Mouse (Mus musculus) midbrain, embryonic 11.5 days (tissue): ENCODE measurements at regions not wholly inside any gene's neighbourhood (a gene's known extent, or its start where the extent isn't known, plus 50 kb on each side); places are given as distances from the start of the nearest gene placed in this dataset.

Experiments used
- ATAC-seq: fragments of 200-750 bp; cut with Nextera tagmentation; 2 replicates; pipeline ENCODE4 v1.8.0; 2017; ENCODE audit warnings: moderate TSS enrichment, moderate library complexity; ENCODE audit not compliant: low FRiP score
- DNase-seq: peaks from one replicate; pipeline ENCODE4 v3.0.0; 2015; ENCODE audit warnings: low spot score; ENCODE audit errors: missing footprints
- H3K27ac ChIP-seq: fragments of 300-500 bp; sonication (generic); 2 replicates; pipeline ENCODE4 v1.5.1; 2014; ENCODE audit warnings: low read depth, low read length
- H3K27me3 ChIP-seq: fragments of 300-500 bp; sonication (generic); 2 replicates; pipeline ENCODE4 v1.6.1; 2014; ENCODE audit warnings: mild to moderate bottlenecking, low read length, moderate library complexity, mixed read lengths; ENCODE audit not compliant: control insufficient read depth, insufficient read depth
- H3K36me3 ChIP-seq: fragments of 300-500 bp; sonication (generic); 2 replicates; pipeline ENCODE4 v1.6.1; 2014; ENCODE audit warnings: mild to moderate bottlenecking, low read length, moderate library complexity, mixed read lengths; ENCODE audit not compliant: control insufficient read depth, insufficient read depth
- H3K4me1 ChIP-seq: fragments of 300-500 bp; sonication (generic); 2 replicates; pipeline ENCODE4 v1.6.1; 2014; ENCODE audit warnings: low read length; ENCODE audit not compliant: control insufficient read depth, insufficient read depth
- H3K4me2 ChIP-seq: fragments of 300-500 bp; sonication (generic); 2 replicates; pipeline ENCODE4 v1.6.1; 2014; ENCODE audit warnings: mild to moderate bottlenecking, moderate library complexity
- H3K4me3 ChIP-seq: fragments of 300-500 bp; sonication (generic); 2 replicates; pipeline ENCODE4 v1.5.1; 2014; ENCODE audit warnings: low read depth, low read length
- H3K9ac ChIP-seq: fragments of 300-500 bp; sonication (generic); 2 replicates; pipeline ENCODE4 v1.6.1; 2014; ENCODE audit warnings: low read length
- H3K9me3 ChIP-seq: fragments of 300-500 bp; sonication (generic); 2 replicates; pipeline ENCODE4 v1.6.1; 2016; ENCODE audit warnings: low read length; ENCODE audit not compliant: control insufficient read depth
- WGBS: fragments of 180-500 bp; shearing (Covaris S2); extraction: QIAGEN DNeasy Blood & Tissue Kit; methylation state at CpG from one replicate; pipeline ENCODE4 v1.1.7; 2014; 5-methylcytosine and 5-hydroxymethylcytosine counted together

GRCm38 (mm10) chr10:91734691-91735090 lies 553.6 kb upstream of the Tmpo start:
- no peak overlapping the region for H3K4me2 ChIP-seq

GRCm38 (mm10) chr10:91732007-91732589 lies 551.0 kb upstream of the Tmpo start:
- H3K27me3 ChIP-seq = no peaks in the 10 kb centered on the region
- WGBS = 78% methylated on average over 9 of the region's 9 CpGs
- DNase-seq = no peak
- ATAC-seq = no peak
- H3K9ac ChIP-seq = no peak overlapping the region
- no peak overlapping the region for H3K4me3 ChIP-seq
- no peaks in the 10 kb centered on the region for H3K4me1 ChIP-seq
- H3K4me2 ChIP-seq = no peak overlapping the region
- H3K36me3 ChIP-seq = no peaks in the 10 kb centered on the region
- H3K9me3 ChIP-seq = no peaks in the 10 kb centered on the region
- no peak overlapping the region for H3K27ac ChIP-seq

More at GRCm38 (mm10) chr10:91734691-91735090, 553.6 kb upstream of the Tmpo start:
- H3K4me3 ChIP-seq = no peak overlapping the region
- 84% methylated on average over 8 of the region's 8 CpGs for WGBS
- no peaks in the 10 kb centered on the region for H3K4me1 ChIP-seq
- no peaks in the 10 kb centered on the region for H3K36me3 ChIP-seq
- no peaks in the 10 kb centered on the region for H3K9me3 ChIP-seq
- ATAC-seq (no peak), DNase-seq (no peak)
- H3K27ac ChIP-seq = no peak overlapping the region
- H3K27me3 ChIP-seq = no peaks in the 10 kb centered on the region
- H3K9ac ChIP-seq = no peak overlapping the region

- no peaks in the 10 kb centered on the region for H3K9me3 ChIP-seq
- no peak overlapping the region for H3K4me3 ChIP-seq
- DNase-seq (no peak), ATAC-seq (no peak)
- H3K4me1 ChIP-seq = no peaks in the 10 kb centered on the region
- WGBS = 78% methylated on average over 6 of the region's 6 CpGs
- H3K4me2 ChIP-seq = no peak overlapping the region
- H3K9ac ChIP-seq = no peak overlapping the region
- H3K36me3 ChIP-seq = no peaks in the 10 kb centered on the region
- H3K27ac ChIP-seq = no peak overlapping the region
- H3K27me3 ChIP-seq = no peaks in the 10 kb centered on the region
Measured at GRCm38 (mm10) chr10:91730062-91730461, 548.9 kb upstream of the Tmpo start.

GRCm38 (mm10) chr10:91719561-91720371 lies 538.7 kb upstream of the Tmpo start:
- H3K36me3 ChIP-seq = no peaks in the 10 kb centered on the region
- H3K9me3 ChIP-seq = no peaks in the 10 kb centered on the region
- H3K27ac ChIP-seq = no peak overlapping the region
- H3K4me3 ChIP-seq = no peak overlapping the region
- no peak overlapping the region for H3K9ac ChIP-seq
- ATAC-seq = no peak
- no peaks in the 10 kb centered on the region for H3K4me1 ChIP-seq
- H3K27me3 ChIP-seq = no peaks in the 10 kb centered on the region
- 91% methylated on average over 9 of the region's 9 CpGs for WGBS
- no peak for DNase-seq
- H3K4me2 ChIP-seq = no peak overlapping the region

- Histone ChIP-seq H3K9me3 (no peaks in the 10 kb centered on the region), H3K27ac (no peak overlapping the region), H3K9ac (no peak overlapping the region), H3K4me1 (no peaks in the 10 kb centered on the region), H3K27me3 (no peaks in the 10 kb centered on the region), H3K4me2 (no peak overlapping the region), H3K36me3 (no peaks in the 10 kb centered on the region), H3K4me3 (no peak overlapping the region)
- ATAC-seq (no peak), DNase-seq (no peak)
- WGBS = 89% methylated on average over 7 of the region's 7 CpGs
Measured at GRCm38 (mm10) chr10:91716604-91717003, 535.5 kb upstream of the Tmpo start.

GRCm38 (mm10) chr10:91714648-91715047 lies 533.5 kb upstream of the Tmpo start:
- Histone ChIP-seq H3K9ac (no peak overlapping the region), H3K27me3 (no peaks in the 10 kb centered on the region)
- 88% methylated on average over 3 of the region's 3 CpGs for WGBS

GRCm38 (mm10) chr10:91713529-91713928 lies 532.4 kb upstream of the Tmpo start:
- Histone ChIP-seq H3K27me3 (no peaks in the 10 kb centered on the region), H3K4me3 (no peak overlapping the region), H3K9ac (no peak overlapping the region), H3K9me3 (no peaks in the 10 kb centered on the region), H3K4me1 (no peaks in the 10 kb centered on the region), H3K4me2 (no peak overlapping the region), H3K36me3 (no peaks in the 10 kb centered on the region), H3K27ac (no peak overlapping the region)
- ATAC-seq (no peak), DNase-seq (no peak)
- WGBS = 52% methylated on average over 7 of the region's 7 CpGs

More at GRCm38 (mm10) chr10:91714648-91715047, 533.5 kb upstream of the Tmpo start:
- Histone ChIP-seq H3K4me1 (no peaks in the 10 kb centered on the region), H3K4me2 (no peak overlapping the region), H3K9me3 (no peaks in the 10 kb centered on the region), H3K4me3 (no peak overlapping the region), H3K27ac (no peak overlapping the region), H3K36me3 (no peaks in the 10 kb centered on the region)
- ATAC-seq (no peak), DNase-seq (no peak)

GRCm38 (mm10) chr10:91706816-91707215 lies 525.7 kb upstream of the Tmpo start:
- WGBS = 91% methylated on average over 3 of the region's 3 CpGs
- no peak for DNase-seq
- H3K4me2 ChIP-seq = no peak overlapping the region
- H3K9me3 ChIP-seq = no peaks in the 10 kb centered on the region
- no peaks in the 10 kb centered on the region for H3K4me1 ChIP-seq
- no peak for ATAC-seq
- H3K36me3 ChIP-seq = no peaks in the 10 kb centered on the region
- H3K27me3 ChIP-seq = no peaks in the 10 kb centered on the region
- no peak overlapping the region for H3K9ac ChIP-seq
- H3K27ac ChIP-seq = no peak overlapping the region
- H3K4me3 ChIP-seq = no peak overlapping the region

- H3K9ac ChIP-seq = no peak overlapping the region
- H3K27ac ChIP-seq = no peak overlapping the region
- H3K36me3 ChIP-seq = no peaks in the 10 kb centered on the region
- ATAC-seq = no peak
- no peak for DNase-seq
- no peak overlapping the region for H3K4me3 ChIP-seq
- H3K27me3 ChIP-seq = no peaks in the 10 kb centered on the region
- 76% methylated on average over 3 of the region's 3 CpGs for WGBS
- no peak overlapping the region for H3K4me2 ChIP-seq
- no peaks in the 10 kb centered on the region for H3K9me3 ChIP-seq
- H3K4me1 ChIP-seq = no peaks in the 10 kb centered on the region
Measured at GRCm38 (mm10) chr10:91704751-91705150, 523.6 kb upstream of the Tmpo start.
